Mouse (Mus musculus) myocyte (in vitro differentiated cells): Measurements from ENCODE around the gene Fam217b. TPM values are rescaled to one million over a fixed set of nuclear protein-coding genes. Genes with fewer than 3 reads are reported as not detected.

Experiments
- H3K27me3 ChIP-seq: one replicate; pipeline ENCODE4 v1.6.1; 2011; ENCODE audit not compliant: control insufficient read depth, insufficient read depth, insufficient read length
- H3K36me3 ChIP-seq: one replicate; pipeline ENCODE4 v1.6.1; 2011; ENCODE audit not compliant: control insufficient read depth, insufficient read depth
- H3K4me2 ChIP-seq: one replicate; pipeline ENCODE4 v1.6.1; 2011; ENCODE audit warnings: low read depth, control low read depth
- H3K4me3 ChIP-seq: one replicate; pipeline ENCODE4 v1.5.1; 2011; ENCODE audit warnings: mild to moderate bottlenecking, control low read depth, moderate library complexity
- H3K79me2 ChIP-seq: one replicate; pipeline ENCODE4 v1.6.1; 2011; ENCODE audit not compliant: control insufficient read depth, insufficient read depth
- H3ac ChIP-seq: one replicate; pipeline ENCODE4 v1.6.1; 2011; ENCODE audit not compliant: control insufficient read depth, insufficient read length
- CEBPB ChIP-seq: IDR thresholded peaks from 2 replicates; pipeline ENCODE4 v1.6.1; 2011; ENCODE audit warnings: mild to moderate bottlenecking, moderate library complexity; ENCODE audit not compliant: poor library complexity, insufficient read depth, severe bottlenecking
- E2F4 ChIP-seq: IDR thresholded peaks from one replicate; pipeline ENCODE4 v1.6.1; 2011; ENCODE audit warnings: mild to moderate bottlenecking, control low read depth, moderate library complexity; ENCODE audit not compliant: insufficient read depth
- MAX ChIP-seq: IDR thresholded peaks from one replicate; pipeline ENCODE4 v1.6.1; 2011; ENCODE audit warnings: low read depth, mild to moderate bottlenecking, control low read depth
- MYOD1 ChIP-seq, 3 experiments: IDR thresholded peaks; one replicate each; pipeline ENCODE4 v1.6.1; 2011; ENCODE audit warnings: control low read depth in 2 of 3, low read depth in 2 of 3, mild to moderate bottlenecking in 2 of 3, moderate library complexity in 1 of 3; ENCODE audit not compliant: insufficient read length in 2 of 3, control insufficient read depth in 1 of 3
- MYOG ChIP-seq, 3 experiments: IDR thresholded peaks; one replicate each; pipeline ENCODE4 v1.6.1; 2011; ENCODE audit warnings: control low read depth in 2 of 3, low read depth in 2 of 3, mild to moderate bottlenecking in 2 of 3; ENCODE audit not compliant: insufficient read length in 2 of 3, control insufficient read depth in 1 of 3, insufficient read depth in 1 of 3
- POLR2A ChIP-seq: IDR thresholded peaks from one replicate; pipeline ENCODE4 v1.6.1; 2011; ENCODE audit warnings: low read depth, mild to moderate bottlenecking, control low read depth, moderate library complexity; ENCODE audit not compliant: insufficient read length
- POLR2AphosphoS2 ChIP-seq: IDR thresholded peaks from one replicate; pipeline ENCODE4 v1.6.1; 2011; ENCODE audit warnings: low read depth, control low read depth; ENCODE audit not compliant: insufficient read length
- REST ChIP-seq: IDR thresholded peaks from one replicate; pipeline ENCODE4 v1.6.1; 2011; ENCODE audit warnings: mild to moderate bottlenecking, control low read depth, moderate library complexity; ENCODE audit not compliant: insufficient read depth, insufficient read length
- SRF ChIP-seq: IDR thresholded peaks from one replicate; pipeline ENCODE4 v1.6.1; 2011; ENCODE audit warnings: low read depth; ENCODE audit not compliant: control insufficient read depth, insufficient read length
- TCF12 ChIP-seq: IDR thresholded peaks from one replicate; pipeline ENCODE4 v1.6.1; 2011; ENCODE audit warnings: mild to moderate bottlenecking, control low read depth; ENCODE audit not compliant: poor library complexity, insufficient read depth, severe bottlenecking
- TCF3 ChIP-seq: IDR thresholded peaks from one replicate; pipeline ENCODE4 v1.6.1; 2011; ENCODE audit warnings: low read depth, control low read depth; ENCODE audit not compliant: insufficient read length
- USF1 ChIP-seq: IDR thresholded peaks from one replicate; pipeline ENCODE4 v1.6.1; 2011; ENCODE audit warnings: low read depth, mild to moderate bottlenecking, control low read depth, moderate library complexity
- polyA plus RNA-seq: library from polyadenylated mRNA; unstranded; fragments of >200 nt; fragmentation: generic; extraction: Trizol; gene quantifications from one replicate; pipeline ENCODE4 v1.2.1, GENCODE M21; 2012; ENCODE audit warnings: missing spikeins

Gene Fam217b
- polyA plus RNA-seq, 1 experiment: 0.01 TPM

GRCm38 (mm10) chr2:178413081-178413480, 1.2 kb upstream of the Fam217b start:
- no peak for TF ChIP-seq USF1
- no peak for TF ChIP-seq SRF
- TF ChIP-seq TCF12: no peak
- no peak for TF ChIP-seq POLR2AphosphoS2
- TF ChIP-seq REST: no peak
- TF ChIP-seq E2F4: no peak
- no peak for TF ChIP-seq MYOG (IDR thresholded peaks at IDR 0.05; ENCODE audit: control insufficient read depth in 1 of 3, insufficient read depth in 1 of 3, insufficient read length in 2 of 3, low read depth in 2 of 3)
- TF ChIP-seq CEBPB: no peak
- TF ChIP-seq MYOD1 (IDR thresholded peaks at IDR 0.05; ENCODE audit: control insufficient read depth in 1 of 3, insufficient read length in 2 of 3, low read depth in 2 of 3): no peak
- no peak for TF ChIP-seq TCF3
- TF ChIP-seq POLR2A: no peak
- no peak for TF ChIP-seq MAX
- H3K79me2 ChIP-seq: no peaks in the 10 kb centered on the region
- H3ac ChIP-seq: no peak overlapping the region
- H3K36me3 ChIP-seq: no peaks in the 10 kb centered on the region
- no peaks in the 10 kb centered on the region for H3K27me3 ChIP-seq
- no peak overlapping the region for H3K4me3 ChIP-seq
- H3K4me2 ChIP-seq: no peak overlapping the region

- TF ChIP-seq E2F4 (no peak), MYOD1 (IDR thresholded peaks at IDR 0.05; ENCODE audit: control insufficient read depth in 1 of 3, insufficient read length in 2 of 3, low read depth in 2 of 3) (no peak), REST (no peak), CEBPB (no peak), SRF (no peak), TCF12 (no peak), TCF3 (no peak), USF1 (no peak), POLR2AphosphoS2 (no peak), POLR2A (no peak), MAX (no peak), MYOG (IDR thresholded peaks at IDR 0.05; ENCODE audit: control insufficient read depth in 1 of 3, insufficient read depth in 1 of 3, insufficient read length in 2 of 3, low read depth in 2 of 3) (no peak)
- no peak overlapping the region for H3K4me2 ChIP-seq
- no peak overlapping the region for H3K4me3 ChIP-seq
- H3K79me2 ChIP-seq: no peaks in the 10 kb centered on the region
- H3K36me3 ChIP-seq: no peaks in the 10 kb centered on the region
- no peaks in the 10 kb centered on the region for H3K27me3 ChIP-seq
- H3ac ChIP-seq: no peak overlapping the region
Measured at GRCm38 (mm10) chr2:178413481-178414260, 653 bp upstream of the Fam217b start.

- H3K79me2 ChIP-seq: no peaks in the 10 kb centered on the region
- H3K4me2 ChIP-seq: no peak overlapping the region
- no peak overlapping the region for H3ac ChIP-seq
- no peaks in the 10 kb centered on the region for H3K27me3 ChIP-seq
- no peak overlapping the region for H3K4me3 ChIP-seq
- TF ChIP-seq POLR2A: no peak
- TF ChIP-seq SRF: no peak
- TF ChIP-seq MYOD1 (IDR thresholded peaks at IDR 0.05; ENCODE audit: control insufficient read depth in 1 of 3, insufficient read length in 2 of 3, low read depth in 2 of 3): no peak
- no peak for TF ChIP-seq TCF3
- TF ChIP-seq CEBPB: no peak
- no peak for TF ChIP-seq MYOG (IDR thresholded peaks at IDR 0.05; ENCODE audit: control insufficient read depth in 1 of 3, insufficient read depth in 1 of 3, insufficient read length in 2 of 3, low read depth in 2 of 3)
- TF ChIP-seq TCF12: no peak
- no peak for TF ChIP-seq MAX
- TF ChIP-seq POLR2AphosphoS2: no peak
- TF ChIP-seq USF1: no peak
- no peak for TF ChIP-seq E2F4
- TF ChIP-seq REST: no peak
- H3K36me3 ChIP-seq: no peaks in the 10 kb centered on the region
Measured at GRCm38 (mm10) chr2:178415150-178415448, 775 bp downstream of the Fam217b start.

GRCm38 (mm10) chr2:178416427-178416826, 2.1 kb downstream of the Fam217b start:
- no peak for TF ChIP-seq POLR2A
- no peak for TF ChIP-seq TCF3
- no peak for TF ChIP-seq E2F4
- TF ChIP-seq TCF12: no peak
- no peak for TF ChIP-seq REST
- TF ChIP-seq USF1: no peak
- TF ChIP-seq SRF: no peak
- TF ChIP-seq POLR2AphosphoS2: no peak
- no peak for TF ChIP-seq MYOG (IDR thresholded peaks at IDR 0.05; ENCODE audit: control insufficient read depth in 1 of 3, insufficient read depth in 1 of 3, insufficient read length in 2 of 3, low read depth in 2 of 3)
- TF ChIP-seq MAX: no peak
- TF ChIP-seq MYOD1 (IDR thresholded peaks at IDR 0.05; ENCODE audit: control insufficient read depth in 1 of 3, insufficient read length in 2 of 3, low read depth in 2 of 3): no peak
- no peak for TF ChIP-seq CEBPB
- H3ac ChIP-seq: no peak overlapping the region
- H3K4me2 ChIP-seq: no peak overlapping the region
- H3K79me2 ChIP-seq: no peaks in the 10 kb centered on the region
- no peaks in the 10 kb centered on the region for H3K36me3 ChIP-seq
- no peak overlapping the region for H3K4me3 ChIP-seq
- H3K27me3 ChIP-seq: no peaks in the 10 kb centered on the region

GRCm38 (mm10) chr2:178416970-178417369, 2.6 kb downstream of the Fam217b start:
- Histone ChIP-seq H3K27me3 (no peaks in the 10 kb centered on the region), H3K4me3 (no peak overlapping the region), H3K79me2 (no peaks in the 10 kb centered on the region), H3ac (no peak overlapping the region), H3K4me2 (no peak overlapping the region), H3K36me3 (no peaks in the 10 kb centered on the region)
- TF ChIP-seq MYOD1 (IDR thresholded peaks at IDR 0.05; ENCODE audit: control insufficient read depth in 1 of 3, insufficient read length in 2 of 3, low read depth in 2 of 3): no peak
- no peak for TF ChIP-seq USF1
- TF ChIP-seq REST: no peak
- TF ChIP-seq POLR2AphosphoS2: no peak
- TF ChIP-seq E2F4: no peak
- TF ChIP-seq TCF12: no peak
